Mouse (Mus musculus): ENCODE results near the gene Slc35f1. TPM values are rescaled to one million over a fixed set of nuclear protein-coding genes. Genes with fewer than 3 reads are reported as not detected.
"Not testable (repeated sequence)": the region's sequence is repeated elsewhere in the genome, so short reads cannot be mapped to it uniquely, and the experiment has no call there.

The Slc35f1 gene
- total RNA-seq, 2 experiments from 2014 or later, result 107 to 115 TPM

- intact Hi-C loops (cut with DNase I), result no loop called here
- peak; percentile 10 for DNase-seq
Measured at GRCm38 (mm10) chr10:52779926-52780485, 89.7 kb downstream of the Slc35f1 start.

GRCm38 (mm10) chr10:52787075-52787474 lies 96.7 kb downstream of the Slc35f1 start:
- no peak for DNase-seq
- intact Hi-C loops (cut with DNase I), result no loop called here

GRCm38 (mm10) chr10:52791560-52791959 lies 101.2 kb downstream of the Slc35f1 start:
- intact Hi-C loops (cut with DNase I), result no loop called here
- DNase-seq, result no peak

- intact Hi-C loops (cut with DNase I), result no loop called here
- DNase-seq, result no peak
Measured at GRCm38 (mm10) chr10:52797454-52797853, 107.1 kb downstream of the Slc35f1 start.

- intact Hi-C loops (cut with DNase I), result no loop called here
- peak; percentile 3 for DNase-seq
Measured at GRCm38 (mm10) chr10:52807808-52808207, 117.5 kb downstream of the Slc35f1 start.

- no peak for DNase-seq
- intact Hi-C loops (cut with DNase I), result no loop called here
Measured at GRCm38 (mm10) chr10:52812861-52813260, 122.5 kb downstream of the Slc35f1 start.

- intact Hi-C loops (cut with DNase I), result no loop called here
- DNase-seq, result peak; percentile 24
Measured at GRCm38 (mm10) chr10:52814358-52814757, 124.0 kb downstream of the Slc35f1 start.

GRCm38 (mm10) chr10:52819661-52820060 lies 129.3 kb downstream of the Slc35f1 start:
- no peak for DNase-seq
- intact Hi-C loops (cut with DNase I), result no loop called here

- DNase-seq, result no peak
- intact Hi-C loops (cut with DNase I), result no loop called here
Measured at GRCm38 (mm10) chr10:52822909-52823308, 132.6 kb downstream of the Slc35f1 start.

- intact Hi-C loops (cut with DNase I), result no loop called here
- no peak for DNase-seq
Measured at GRCm38 (mm10) chr10:52825746-52826145, 135.4 kb downstream of the Slc35f1 start.

GRCm38 (mm10) chr10:52840819-52841218 lies 150.5 kb downstream of the Slc35f1 start:
- intact Hi-C loops (cut with DNase I), result no loop called here
- DNase-seq, result peak; percentile 74

- DNase-seq, result no peak
- intact Hi-C loops (cut with DNase I), result no loop called here
Measured at GRCm38 (mm10) chr10:52851994-52852393, 161.7 kb downstream of the Slc35f1 start.

GRCm38 (mm10) chr10:52860851-52861250 lies 170.5 kb downstream of the Slc35f1 start:
- intact Hi-C loops (cut with DNase I), result no loop called here
- no peak for DNase-seq

GRCm38 (mm10) chr10:52864936-52865335 lies 174.6 kb downstream of the Slc35f1 start:
- intact Hi-C loops (cut with DNase I), result no loop called here
- no peak for DNase-seq

- intact Hi-C loops (cut with DNase I), result no loop called here
Measured at GRCm38 (mm10) chr10:52871110-52871509, 180.8 kb downstream of the Slc35f1 start.

GRCm38 (mm10) chr10:52874133-52874532 lies 183.8 kb downstream of the Slc35f1 start:
- intact Hi-C loops (cut with DNase I), result no loop called here
- no peak for DNase-seq

More at GRCm38 (mm10) chr10:52871110-52871509, 180.8 kb downstream of the Slc35f1 start:
- no peak for DNase-seq

GRCm38 (mm10) chr10:52874712-52875111 lies 184.4 kb downstream of the Slc35f1 start:
- intact Hi-C loops (cut with DNase I), result loop anchor here (5.0 kb wide), 1 partner anchor 457 kb away; the partner anchor contains the start of gene Nus1
- DNase-seq, result no peak

- DNase-seq, result no peak
- intact Hi-C loops (cut with DNase I), result loop anchor here (5.0 kb wide), 1 partner anchor 460 kb away; the partner anchor contains the start of gene Nus1
Measured at GRCm38 (mm10) chr10:52877263-52878021, 187.1 kb downstream of the Slc35f1 start.

GRCm38 (mm10) chr10:52878093-52878801 lies 187.9 kb downstream of the Slc35f1 start:
- DNase-seq, result peak; percentile 1
- intact Hi-C loops (cut with DNase I), result loop anchor here (5.0 kb wide), 1 partner anchor 461 kb away; the partner anchor contains the start of gene Nus1

GRCm38 (mm10) chr10:52896724-52897123 lies 206.4 kb downstream of the Slc35f1 start:
- intact Hi-C loops (cut with DNase I); DNase-seq: not testable (repeated sequence)

- intact Hi-C loops (cut with DNase I), result no loop called here
- peak; percentile 69 for DNase-seq
Measured at GRCm38 (mm10) chr10:52904914-52905313, 214.6 kb downstream of the Slc35f1 start.

All from left cerebral cortex, postnatal 4 days (tissue).